ENCODE assay signal across 22 mouse cellular contexts in the genomic region with DNA sequence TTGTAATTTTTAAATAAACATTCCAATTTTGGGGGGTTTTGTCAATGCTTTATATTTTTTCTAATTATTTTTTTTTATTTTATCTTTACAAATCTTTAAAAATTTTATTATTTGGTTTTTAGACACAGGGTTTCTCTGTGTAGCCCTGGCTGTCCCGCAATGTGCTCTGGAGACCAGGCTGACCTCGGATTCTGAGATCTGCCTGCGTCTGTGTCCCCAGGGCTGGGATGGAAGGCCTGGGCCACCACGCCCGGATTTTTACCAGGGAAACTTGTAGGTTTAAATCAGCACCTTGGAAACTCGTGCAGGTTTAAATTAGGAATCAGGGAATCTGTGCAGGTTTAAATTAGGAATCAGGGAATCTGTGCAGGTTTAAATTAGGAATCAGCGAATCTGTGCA. TPM values are rescaled to one million over a fixed set of nuclear protein-coding genes. Genes with fewer than 3 reads are reported as not detected.
DNase-seq lines count a peak whose midpoint lies in the region.
"Not testable (repeated sequence)": the region's sequence is repeated elsewhere in the genome, so short reads cannot be mapped to it uniquely, and the experiment has no call there.
"Had no signal": no experiment of that assay in that cellular context is flagged by ENCODE, and none has a peak within 500 bp of the region (broad histone marks: within the 10 kb centered on the region; RNA-seq: fewer than 3 reads in every experiment).

No protein-coding gene starts in this region.

- intact Hi-C loops in left cerebral cortex, postnatal 36 days (cut with DNase I), result not testable (repeated sequence)

- peak; percentile 35 to 58 for DNase-seq in adrenal gland, adult (ENCODE audit: inconsistent age in 2 of 2, low spot score in 1 of 2)
- DNase-seq in cerebellum, adult 9-11 months, result peak; percentile 50
- DNase-seq in heart, adult 11 months, result peak; percentile 91
- DNase-seq in left cerebral cortex, postnatal 36 days (ENCODE audit: low spot score in 2 of 2), result peak; percentile 5
- DNase-seq in right cerebral cortex, postnatal 10 days (ENCODE audit: low spot score in 2 of 2), result peak; percentile 19
- DNase-seq in thymus, adult 18-20 months, result peak; percentile 13 to 34
- DNase-seq in urinary bladder, adult 2 months (ENCODE audit: low spot score), result peak; percentile 37

RNA-seq across cellular contexts. Expression of gene Gm21860, which starts 37.1 kb away (rescaled TPM):
- total RNA-seq in left cerebral cortex, postnatal 36 days (2021), result not detected
- not detected in 2 replicates for polyA plus RNA-seq in urinary bladder, adult 2 months (2012; rRNA removed)
- total RNA-seq: adrenal gland, postnatal 25 days; G1E; gastrocnemius, postnatal 14 days; heart, postnatal 36 days had no signal
- polyA plus RNA-seq: CD4-positive, CD25-positive, alpha-beta regulatory T cell, adult 4 months; cerebellum, adult 2 months; cortical plate, adult 2 months; embryonic facial prominence, embryonic 12.5 days; forebrain, embryonic 11.5 days; forebrain, embryonic 15.5 days; G1E; gonadal fat pad, adult 2 months; heart, embryonic 13.5 days; heart, postnatal 0 days; hindbrain, embryonic 12.5 days; hindbrain, embryonic 16.5 days had no signal

Comparison
In these comparisons a context has a peak if more than half of its experiments do, and no peak if none do; other contexts are left out.
1. Peak in every context shown above with its lines: DNase-seq.
2. DNase-seq: peak in every context shown above with its lines; median percentile 91 in heart, adult 11 months; 50 in cerebellum, adult 9-11 months; 46 in adrenal gland, adult; 37 in urinary bladder, adult 2 months; 24 in thymus, adult 18-20 months; 19 in right cerebral cortex, postnatal 10 days; 5 in left cerebral cortex, postnatal 36 days.